Mouse (Mus musculus): Measurements from ENCODE around the gene Lins1. TPM values are rescaled to one million over a fixed set of nuclear protein-coding genes. Genes with fewer than 3 reads are reported as not detected.

The Lins1 gene
- polyA plus RNA-seq, 1 experiment from 2014 or later = 8.8 TPM

Other genes starting within 250 kb of the Lins1 start
- 8.4 and 11.8 TPM in 2 replicates for gene Asb7, start 293 bp upstream of the Lins1 start, polyA plus RNA-seq (2015; fragmentation: Nextera tagmentation; extraction: Ambion mirVana)
- gene Cers3, start 53.6 kb downstream of the Lins1 start, polyA plus RNA-seq (2015; fragmentation: Nextera tagmentation; extraction: Ambion mirVana) = 0.47 and 0.85 TPM in 2 replicates
- gene Adamts17, start 149.8 kb downstream of the Lins1 start, polyA plus RNA-seq (2015; fragmentation: Nextera tagmentation; extraction: Ambion mirVana) = 5.1 and 7.2 TPM in 2 replicates